Mouse (Mus musculus): ENCODE measurements around the gene Ccdc180. TPM values are rescaled to one million over a fixed set of nuclear protein-coding genes. Genes with fewer than 3 reads are reported as not detected.

The Ccdc180 gene
- polyA plus RNA-seq, 1 experiment, result not detected

- H3K4me3 ChIP-seq (ENCODE audit: insufficient read depth, low read depth, low read length), result peak overlapping the region; percentile 75
- H3K4me1 ChIP-seq (ENCODE audit: control insufficient read depth, insufficient read depth, insufficient read length, low read length), result peaks cover 10% of the 10 kb centered on the region
- peak overlapping the region; percentile 35; the same call in 1 of the 2 replicates for H3K27ac ChIP-seq (replicated peaks; ENCODE audit: low read depth, low read length)
These were observed 82.3 kb downstream of the Ccdc180 start for GRCm38 (mm10) chr4:45972448-45972854.

DNA sequence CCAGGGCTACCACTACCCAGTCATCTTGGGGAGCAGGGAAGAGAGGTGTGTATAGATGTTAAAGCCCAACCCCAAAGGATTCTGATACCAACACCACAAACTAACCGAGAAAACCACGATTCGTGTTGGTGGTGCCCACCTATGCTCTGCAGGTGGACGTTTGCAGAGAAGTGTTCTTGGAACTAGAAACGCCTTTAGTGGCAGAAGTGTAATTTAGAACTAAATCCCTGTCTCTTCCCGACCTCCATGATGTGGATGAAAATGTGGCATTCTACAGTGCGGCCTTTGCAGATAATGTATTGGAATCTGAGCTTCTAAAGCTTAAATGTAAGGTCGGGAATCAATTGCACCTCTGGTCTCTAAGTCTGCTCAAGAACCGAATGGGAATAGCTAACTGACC is 82.8 kb downstream of the Ccdc180 start:
- peak overlapping the region; percentile 35; the same call in 1 of the 2 replicates for H3K27ac ChIP-seq (replicated peaks; ENCODE audit: low read depth, low read length)
- H3K4me3 ChIP-seq (ENCODE audit: insufficient read depth, low read depth, low read length), result peak overlapping the region; percentile 75
- H3K4me1 ChIP-seq (ENCODE audit: control insufficient read depth, insufficient read depth, insufficient read length, low read length), result peaks cover 7% of the 10 kb centered on the region

- Histone ChIP-seq H3K4me1 (ENCODE audit: control insufficient read depth, insufficient read depth, insufficient read length, low read length) (peaks cover 19% of the 10 kb centered on the region), H3K27ac (replicated peaks; ENCODE audit: low read depth, low read length) (no peak overlapping the region), H3K4me3 (ENCODE audit: insufficient read depth, low read depth, low read length) (no peak overlapping the region)
These were observed 87.0 kb downstream of the Ccdc180 start for GRCm38 (mm10) chr4:45976931-45977667.

DNA sequence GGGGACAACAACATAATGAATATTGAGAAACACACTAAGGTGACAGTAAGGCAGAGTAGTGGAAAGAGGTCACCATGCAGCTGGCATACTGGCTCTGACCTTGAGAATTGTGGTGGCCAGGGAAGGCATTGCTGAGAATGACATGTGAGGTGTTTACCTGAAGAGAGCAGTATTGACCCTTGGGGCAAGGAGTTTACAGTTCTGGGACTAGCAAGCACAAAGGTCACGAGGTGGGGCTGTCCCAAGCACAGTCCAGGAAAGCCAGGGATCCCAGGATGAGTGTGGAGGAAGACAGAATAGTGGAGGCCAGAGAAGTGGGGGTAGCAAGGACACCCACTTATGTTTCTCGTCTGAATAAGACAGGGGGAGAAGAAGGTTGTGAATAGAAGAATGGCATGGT is 89.8 kb downstream of the Ccdc180 start:
- Histone ChIP-seq H3K4me1 (ENCODE audit: control insufficient read depth, insufficient read depth, insufficient read length, low read length) (peaks cover 19% of the 10 kb centered on the region), H3K27ac (replicated peaks; ENCODE audit: low read depth, low read length) (no peak overlapping the region), H3K4me3 (ENCODE audit: insufficient read depth, low read depth, low read length) (no peak overlapping the region)

GRCm38 (mm10) chr4:45981054-45981453 is 91.0 kb downstream of the Ccdc180 start:
- Histone ChIP-seq H3K4me3 (ENCODE audit: insufficient read depth, low read depth, low read length) (no peak overlapping the region), H3K4me1 (ENCODE audit: control insufficient read depth, insufficient read depth, insufficient read length, low read length) (peaks cover 22% of the 10 kb centered on the region), H3K27ac (replicated peaks; ENCODE audit: low read depth, low read length) (no peak overlapping the region)

- H3K4me1 ChIP-seq (ENCODE audit: control insufficient read depth, insufficient read depth, insufficient read length, low read length), result peaks cover 7% of the 10 kb centered on the region
- no peak overlapping the region for H3K4me3 ChIP-seq (ENCODE audit: insufficient read depth, low read depth, low read length)
- H3K27ac ChIP-seq (replicated peaks; ENCODE audit: low read depth, low read length), result no peak overlapping the region
These were observed 100.5 kb downstream of the Ccdc180 start for GRCm38 (mm10) chr4:45990427-45991135.

DNA sequence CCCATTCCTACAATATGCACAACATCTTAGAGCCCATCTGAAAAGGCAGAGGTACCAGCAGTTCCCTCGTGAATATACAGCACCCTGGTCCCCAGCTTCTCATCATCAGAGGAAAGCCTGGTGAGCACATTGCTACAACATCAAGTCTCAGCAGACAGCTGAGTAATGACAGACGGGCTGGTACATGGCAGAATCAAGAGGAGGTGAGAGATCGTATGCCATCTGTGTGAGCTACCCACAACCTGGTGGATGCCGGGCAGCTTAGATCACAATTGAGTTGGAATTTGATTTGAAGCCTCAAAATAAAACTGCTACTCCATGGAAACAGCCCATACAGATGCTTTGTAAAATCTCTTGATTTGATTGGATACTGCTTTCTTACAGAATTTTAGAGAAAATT is 108.4 kb downstream of the Ccdc180 start:
- no peaks in the 10 kb centered on the region for H3K4me1 ChIP-seq (ENCODE audit: control insufficient read depth, insufficient read depth, insufficient read length, low read length)
- H3K27ac ChIP-seq (replicated peaks; ENCODE audit: low read depth, low read length), result no peak overlapping the region
- no peak overlapping the region for H3K4me3 ChIP-seq (ENCODE audit: insufficient read depth, low read depth, low read length)

Other genes starting within 250 kb of the Ccdc180 start
- gene Aldh1b1, start 91.3 kb upstream of the Ccdc180 start, polyA plus RNA-seq (2012; ENCODE audit: insufficient read depth, insufficient read length, missing spikeins), result 0.50 and 0.79 TPM in 2 replicates
- gene Igfbpl1, start 63.4 kb upstream of the Ccdc180 start, polyA plus RNA-seq (2012; ENCODE audit: insufficient read depth, insufficient read length, missing spikeins), result not detected in 2 replicates
- not detected in 2 replicates for gene Stra6l, start 41.6 kb upstream of the Ccdc180 start, polyA plus RNA-seq (2012; ENCODE audit: insufficient read depth, insufficient read length, missing spikeins)
- gene Tdrd7, start 75.0 kb downstream of the Ccdc180 start, polyA plus RNA-seq (2012; ENCODE audit: insufficient read depth, insufficient read length, missing spikeins), result 22.2 and 45.4 TPM in 2 replicates
- gene Tmod1, start 148.6 kb downstream of the Ccdc180 start, polyA plus RNA-seq (2012; ENCODE audit: insufficient read depth, insufficient read length, missing spikeins), result 2.3 and 5.8 TPM in 2 replicates
- gene Ncbp1, start 248.3 kb downstream of the Ccdc180 start, polyA plus RNA-seq (2012; ENCODE audit: insufficient read depth, insufficient read length, missing spikeins), result 24.7 and 36.1 TPM in 2 replicates
- gene Tstd2, start 248.4 kb downstream of the Ccdc180 start, polyA plus RNA-seq (2012; ENCODE audit: insufficient read depth, insufficient read length, missing spikeins), result 13.8 and 15.5 TPM in 2 replicates

All from brown adipose tissue, adult 24 weeks (tissue).